Mouse (Mus musculus) 416B (cell line): Measurements from ENCODE around the gene 4930544D05Rik.

ENCODE experiments used
- DNase-seq: peaks from one replicate; pipeline ENCODE4 v3.0.0; 2011; ENCODE audit warnings: low read depth

4930544D05Rik gene

DNA sequence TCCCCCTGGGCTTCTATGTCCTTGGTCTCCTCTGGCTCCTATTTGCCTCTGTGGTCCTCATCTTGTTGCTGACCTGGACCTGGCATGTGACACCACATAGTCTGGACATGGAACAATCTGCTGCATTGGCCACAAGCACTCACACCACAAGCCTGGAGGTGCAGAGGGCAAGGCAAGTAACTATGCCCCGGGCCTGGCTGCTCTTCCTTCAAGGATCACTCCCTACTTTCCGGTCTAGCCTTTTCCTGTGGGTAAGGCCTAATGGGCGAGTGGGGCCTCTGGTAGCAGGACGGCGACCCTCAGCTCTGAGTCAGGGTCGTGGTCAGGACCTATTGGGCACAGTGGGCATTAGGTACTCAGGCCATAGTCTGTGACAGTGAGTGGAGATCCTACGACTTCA is 25.6 kb downstream of the 4930544D05Rik start:
- peak; percentile 52 for DNase-seq

DNA sequence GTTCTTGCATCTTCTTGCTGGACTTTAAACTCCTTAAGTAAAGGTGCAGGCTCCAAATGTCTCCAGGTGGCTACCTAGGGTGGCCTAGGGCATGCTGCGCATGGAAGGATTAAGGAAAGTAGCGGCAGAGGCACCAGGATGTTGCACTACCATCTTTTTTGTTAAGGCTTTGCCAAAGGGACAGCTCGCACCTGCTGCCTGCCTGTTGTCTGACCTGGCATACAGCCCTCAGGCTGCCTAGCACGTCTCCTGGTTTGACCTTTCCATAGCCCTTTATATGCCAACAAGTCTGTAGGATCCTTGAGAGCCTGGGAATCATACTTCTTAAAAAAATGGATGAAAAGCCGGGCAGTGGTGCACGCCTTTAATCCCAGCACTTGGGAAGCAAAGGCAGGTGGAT is 27.4 kb downstream of the 4930544D05Rik start:
- DNase-seq = no peak

DNA sequence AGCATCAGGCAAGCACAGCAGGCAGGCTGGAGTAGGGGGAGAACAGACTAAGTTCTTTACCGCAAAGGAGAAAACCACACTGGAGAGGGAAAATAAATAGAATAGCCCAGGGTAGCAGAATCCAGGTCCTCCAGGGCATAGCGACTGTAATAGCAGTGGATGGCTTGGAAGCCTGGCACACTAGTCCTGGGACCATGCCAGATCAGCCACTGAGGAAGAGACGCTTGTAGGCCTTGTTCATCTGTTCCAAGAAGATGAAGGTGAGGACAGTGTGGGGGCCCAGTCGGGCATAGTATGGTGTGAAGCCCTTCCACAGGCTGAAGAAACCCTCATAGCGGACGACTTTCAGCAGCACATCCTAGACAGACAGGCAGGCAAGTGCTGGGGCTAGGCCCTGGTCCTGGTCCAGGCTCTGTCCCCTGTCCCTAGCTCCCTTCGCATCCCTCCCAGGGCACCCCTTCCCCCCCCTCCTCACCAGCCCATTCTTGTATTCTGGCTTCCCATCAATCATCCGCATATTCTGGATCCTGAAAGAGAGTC is 29.0 kb downstream of the 4930544D05Rik start:
- no peak for DNase-seq

DNA sequence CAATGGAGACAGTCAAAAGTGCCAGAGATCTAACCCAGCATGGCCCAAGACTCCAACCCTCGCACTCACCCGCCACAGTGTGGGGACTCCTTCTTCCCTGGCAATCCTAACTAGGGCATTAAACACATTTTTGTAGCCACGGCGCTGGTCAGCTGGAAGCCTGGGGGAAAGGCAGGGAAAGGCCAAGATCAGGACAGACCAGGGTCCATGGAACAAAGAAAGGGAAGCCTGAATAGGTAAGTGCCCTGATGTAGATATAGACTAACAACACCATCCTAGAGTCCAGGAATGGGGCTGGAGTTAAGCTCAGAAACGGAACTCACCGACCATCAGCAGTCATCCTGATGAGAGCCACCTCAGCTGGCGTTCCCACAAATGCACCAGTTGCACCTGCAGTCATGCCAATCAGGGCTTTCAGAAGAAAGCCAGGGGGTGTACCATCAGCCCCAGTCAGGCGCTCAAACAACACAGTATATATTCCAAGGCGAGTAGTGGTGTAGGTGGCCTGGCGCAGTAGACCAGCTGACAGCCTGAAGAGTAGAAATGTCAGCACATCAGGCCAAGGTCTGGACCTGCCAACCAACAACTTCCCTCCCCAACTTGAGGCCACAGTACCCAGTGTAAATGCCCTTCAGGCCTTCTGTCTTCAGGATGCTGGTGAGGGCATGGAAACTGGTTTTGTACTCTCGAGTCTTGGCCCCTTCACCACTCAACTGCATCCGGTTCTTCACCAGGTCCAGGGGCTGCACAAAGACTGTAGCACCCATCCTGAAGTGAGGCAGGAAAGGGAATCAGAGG is 30.0 kb downstream of the 4930544D05Rik start:
- DNase-seq = no peak

DNA sequence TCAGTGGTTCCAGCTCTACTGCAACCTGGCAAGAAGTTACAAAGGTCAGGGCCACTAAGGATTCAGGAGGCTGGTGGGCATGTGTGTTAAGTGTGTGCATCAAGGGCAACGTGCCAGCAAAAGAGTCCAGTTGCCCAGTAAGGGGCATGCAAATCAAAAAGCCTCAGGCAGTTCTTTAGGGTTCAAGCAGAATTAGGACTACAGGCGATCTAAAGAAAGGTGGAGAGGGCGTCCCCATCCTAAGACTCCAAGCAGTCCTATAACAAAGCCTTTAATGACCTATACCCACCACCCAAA is 30.6 kb downstream of the 4930544D05Rik start:
- no peak for DNase-seq

DNA sequence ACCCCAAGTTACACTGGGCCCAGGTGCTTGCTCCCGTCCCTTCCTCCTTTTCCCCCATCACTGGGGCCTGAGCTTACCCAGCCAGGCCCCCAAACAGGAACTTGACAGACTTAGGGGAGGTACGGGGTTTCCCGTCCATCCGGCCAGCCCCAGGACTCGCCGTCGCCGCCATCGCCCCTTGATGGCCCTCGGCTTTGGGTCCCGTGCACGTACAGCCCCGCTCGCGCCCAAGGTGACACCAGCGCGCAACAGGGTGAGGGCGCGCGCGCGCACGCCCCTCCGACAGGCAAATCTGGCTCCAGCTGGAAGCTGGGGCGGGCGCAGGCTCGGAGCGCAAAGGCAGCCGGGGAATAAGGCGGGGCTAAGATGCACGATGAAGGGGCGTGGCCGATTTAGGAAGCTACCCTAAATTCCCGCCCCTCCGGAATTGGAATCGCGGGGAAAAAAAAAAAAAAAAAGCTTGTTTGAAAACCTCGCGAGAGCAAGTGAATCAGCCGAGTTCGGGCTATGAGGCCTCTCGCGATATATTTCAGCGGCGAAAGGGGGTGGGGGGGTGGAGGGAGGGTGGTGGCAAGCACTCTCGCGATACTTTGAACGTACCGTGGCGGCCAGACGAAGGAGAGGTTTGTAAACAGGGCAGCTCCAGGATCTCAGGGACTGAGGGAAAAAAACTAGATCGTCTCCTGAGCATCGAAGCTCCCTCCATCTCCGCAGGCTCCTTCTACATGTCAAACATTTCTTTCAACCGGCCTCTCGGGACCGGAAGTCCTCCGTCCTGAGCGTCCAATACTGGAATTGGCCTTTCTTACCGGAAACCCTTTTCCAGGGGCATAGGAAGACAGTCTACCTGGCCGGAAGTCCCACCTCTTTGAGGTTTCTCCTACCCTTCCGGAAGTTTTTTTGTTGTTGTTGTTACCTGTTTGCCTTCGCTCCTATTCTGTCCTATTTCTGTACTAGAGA is 31.3 kb downstream of the 4930544D05Rik start, which contains the start of the genes Rnf167 and Slc25a11:
TSS of gene Rnf167 (plus strand) at position 545 of the 960 bp plus-strand sequence.
TSS of gene Slc25a11 (minus strand) at position 789 of the 960 bp plus-strand sequence.
- DNase-seq = peak; percentile 100

DNA sequence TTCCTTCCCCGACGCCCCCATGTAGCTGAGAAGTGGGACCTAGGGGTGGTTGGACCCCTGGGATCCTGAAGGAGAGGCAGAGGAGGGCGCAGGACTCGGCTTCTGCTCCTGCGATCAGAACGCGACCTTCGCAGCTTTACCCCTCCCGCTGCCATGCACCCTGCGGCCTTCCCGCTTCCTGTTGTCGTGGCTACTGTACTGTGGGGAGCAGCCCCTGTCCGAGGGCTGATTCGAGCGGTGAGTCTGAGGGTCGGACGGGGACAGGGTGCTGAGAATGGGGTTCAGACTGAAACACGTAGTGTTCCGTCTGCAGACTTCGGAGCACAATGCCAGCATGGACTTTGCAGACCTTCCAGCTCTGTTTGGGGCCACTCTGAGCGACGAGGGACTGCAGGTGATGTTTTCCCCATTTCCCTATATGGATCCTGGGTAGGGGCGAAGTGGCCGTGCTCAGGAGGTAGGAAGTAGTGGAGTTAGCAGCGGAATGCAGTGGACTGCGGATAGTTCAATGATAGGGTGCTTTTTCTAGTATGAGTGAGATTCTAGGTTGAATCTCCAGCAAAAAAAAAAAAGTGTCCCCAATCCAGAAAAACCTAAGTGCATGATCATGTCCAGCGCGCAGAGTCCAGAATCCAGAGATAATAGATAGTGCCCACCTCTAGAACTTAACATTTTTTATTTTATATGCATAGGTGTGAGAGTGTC is 32.2 kb downstream of the 4930544D05Rik start:
- peak; percentile 57 for DNase-seq

DNA sequence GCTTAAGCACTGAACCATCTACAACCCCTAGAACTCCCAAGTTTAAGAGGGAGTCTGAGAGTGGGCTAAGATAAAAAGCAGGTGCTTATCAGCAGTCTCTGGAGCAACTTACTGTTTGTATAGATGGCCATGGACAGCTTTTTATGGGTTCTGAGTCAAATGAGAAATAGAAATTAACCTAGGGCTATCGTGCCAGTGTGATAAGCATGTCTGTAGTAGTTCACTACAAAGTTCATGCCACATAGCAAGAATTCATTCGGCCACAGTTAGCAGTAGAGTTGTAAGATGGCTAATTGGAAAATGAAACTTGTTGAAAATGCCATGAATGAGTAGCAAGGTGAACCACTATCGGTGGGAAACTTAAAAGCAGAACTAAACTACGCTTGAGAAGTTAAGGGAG is 32.9 kb downstream of the 4930544D05Rik start:
- peak; percentile 51 for DNase-seq

DNA sequence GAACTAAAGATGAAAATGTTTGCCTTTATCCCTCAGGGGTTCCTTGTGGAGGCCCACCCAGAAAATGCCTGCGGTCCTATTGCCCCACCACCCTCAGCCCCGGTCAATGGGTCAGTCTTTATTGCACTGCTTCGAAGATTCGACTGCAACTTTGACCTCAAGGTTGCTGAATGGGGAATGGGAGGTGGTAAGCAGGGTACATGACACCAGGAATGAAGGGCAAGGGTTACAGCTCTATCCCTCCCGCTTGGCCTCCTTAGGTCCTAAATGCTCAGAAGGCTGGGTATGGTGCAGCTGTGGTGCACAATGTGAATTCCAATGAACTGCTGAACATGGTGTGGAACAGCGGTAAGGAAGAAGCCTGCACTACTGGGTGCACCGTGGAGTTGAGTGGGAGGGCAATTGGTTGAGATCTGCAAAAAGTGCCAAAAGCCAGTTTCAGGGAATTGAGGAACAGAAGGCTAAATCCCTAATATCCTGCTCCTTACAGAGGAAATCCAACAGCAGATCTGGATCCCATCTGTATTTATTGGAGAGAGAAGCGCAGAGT is 33.6 kb downstream of the 4930544D05Rik start:
- DNase-seq = peak; percentile 28

DNA sequence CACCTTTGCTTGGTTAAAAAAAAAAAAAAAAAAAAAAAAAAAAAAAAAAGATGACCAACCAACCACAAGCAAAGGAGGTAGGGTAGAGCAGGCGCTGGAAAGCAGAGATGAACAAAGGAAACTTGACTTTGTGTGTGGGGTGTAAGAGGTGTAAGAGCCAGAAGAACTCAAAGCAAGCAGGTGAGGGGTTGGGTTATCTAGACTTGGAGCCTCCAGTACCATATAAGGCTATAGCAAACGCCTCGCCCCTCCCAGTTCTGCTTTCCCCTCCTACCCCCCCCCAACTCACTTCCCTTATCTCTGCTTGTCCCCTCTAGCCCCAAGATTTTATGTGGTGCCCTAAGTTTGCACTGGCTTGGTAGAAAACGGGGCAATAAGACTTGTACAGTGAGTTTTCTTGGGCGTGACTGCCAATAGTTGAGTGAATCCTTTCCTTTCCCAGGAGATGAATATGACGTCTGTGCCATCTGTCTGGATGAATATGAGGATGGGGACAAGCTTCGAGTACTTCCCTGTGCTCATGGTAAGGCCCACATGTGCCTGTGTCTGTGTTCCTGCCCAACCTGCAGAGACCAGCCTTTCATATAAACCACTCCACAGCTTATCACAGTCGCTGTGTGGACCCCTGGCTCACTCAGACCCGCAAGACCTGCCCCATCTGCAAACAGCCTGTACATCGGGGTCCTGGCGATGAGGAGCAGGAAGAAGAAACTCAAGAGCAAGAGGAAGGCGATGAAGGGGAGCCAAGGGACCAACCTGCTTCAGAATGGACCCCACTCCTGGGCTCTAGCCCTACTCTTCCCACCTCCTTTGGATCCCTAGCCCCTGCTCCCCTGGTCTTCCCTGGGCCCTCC is 34.9 kb downstream of the 4930544D05Rik start:
- peak; percentile 88 for DNase-seq

DNA sequence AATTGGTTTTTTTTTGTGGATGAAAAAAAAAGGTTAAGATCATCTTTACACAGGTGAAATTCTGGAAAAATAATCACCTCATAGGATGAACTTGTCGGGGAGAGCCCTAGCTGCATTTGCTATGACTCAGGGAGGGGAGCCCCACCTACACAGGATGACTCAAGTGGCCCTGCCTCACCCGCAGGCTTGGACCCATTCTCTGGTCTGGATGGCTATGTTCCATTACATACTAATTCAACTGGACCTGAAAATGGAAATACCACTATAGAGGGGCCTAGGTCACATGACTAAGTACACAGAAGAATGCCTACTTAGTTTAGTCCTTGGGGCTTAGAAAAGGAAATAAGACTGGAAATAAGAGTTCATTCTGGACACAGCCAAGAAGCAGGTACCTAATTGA is 35.7 kb downstream of the 4930544D05Rik start:
- peak; percentile 87 for DNase-seq

DNA sequence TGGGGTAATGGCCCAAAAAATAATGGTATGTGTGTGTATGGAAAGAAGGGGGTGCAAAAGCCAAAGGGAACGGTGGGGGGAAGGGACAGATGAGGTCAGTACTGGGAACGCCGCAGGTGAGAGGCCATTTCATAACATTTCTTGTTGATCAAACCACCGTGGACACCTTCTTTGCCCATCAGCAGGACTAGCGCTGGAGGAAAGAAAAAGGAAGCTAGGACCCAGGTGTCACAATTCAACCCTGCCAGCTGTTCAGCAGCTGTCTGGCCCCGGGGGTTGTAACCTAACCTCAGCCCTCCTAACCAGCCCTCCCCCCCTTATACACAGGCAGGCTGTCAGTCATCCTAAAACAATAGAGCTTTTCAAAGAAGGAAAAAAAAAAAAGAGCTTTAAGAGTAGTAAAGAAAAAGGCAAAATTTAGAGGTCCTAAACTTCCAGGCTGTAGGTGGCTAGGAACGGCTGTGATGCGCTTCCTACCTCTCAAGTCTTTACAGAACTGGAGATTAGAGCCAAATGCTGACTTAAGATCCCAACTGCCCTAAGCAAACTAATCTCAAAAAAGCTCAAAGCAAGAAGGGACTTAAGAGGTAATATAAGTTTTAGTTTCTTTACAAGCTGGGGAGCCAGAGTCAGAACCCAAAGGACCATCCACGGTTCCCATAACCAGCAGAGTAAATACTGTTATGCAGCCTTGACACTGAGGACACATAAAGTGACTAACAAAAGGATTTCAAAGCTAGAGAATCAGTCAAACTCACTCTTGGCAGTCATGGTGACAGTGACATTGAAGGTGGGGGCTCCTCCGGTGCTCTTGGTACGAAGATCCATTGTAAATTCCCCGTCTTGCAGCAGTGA is 36.6 kb downstream of the 4930544D05Rik start:
- DNase-seq = peak; percentile 68

DNA sequence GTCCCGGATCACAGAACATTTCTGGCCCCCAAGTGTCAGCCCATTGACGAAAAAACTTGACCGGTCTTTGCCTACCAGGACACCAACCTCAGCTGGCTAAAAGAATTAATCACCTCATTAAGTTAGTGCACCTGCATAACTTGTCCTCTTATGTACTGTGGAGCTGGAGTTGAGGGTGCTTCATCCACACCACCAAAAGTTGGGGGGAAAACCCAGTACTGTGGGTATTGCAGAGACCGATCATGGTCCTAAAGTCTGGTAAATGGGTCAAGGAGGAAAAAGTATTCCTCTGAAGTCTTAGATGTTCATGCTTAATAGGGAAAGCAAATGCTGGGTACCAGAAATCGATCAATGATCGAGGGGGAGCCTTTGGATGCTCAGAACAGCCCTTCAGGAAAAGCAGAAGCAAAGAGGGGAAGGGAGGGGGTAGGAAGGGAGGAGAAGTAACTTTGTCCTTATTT is 37.3 kb downstream of the 4930544D05Rik start:
- DNase-seq = no peak

DNA sequence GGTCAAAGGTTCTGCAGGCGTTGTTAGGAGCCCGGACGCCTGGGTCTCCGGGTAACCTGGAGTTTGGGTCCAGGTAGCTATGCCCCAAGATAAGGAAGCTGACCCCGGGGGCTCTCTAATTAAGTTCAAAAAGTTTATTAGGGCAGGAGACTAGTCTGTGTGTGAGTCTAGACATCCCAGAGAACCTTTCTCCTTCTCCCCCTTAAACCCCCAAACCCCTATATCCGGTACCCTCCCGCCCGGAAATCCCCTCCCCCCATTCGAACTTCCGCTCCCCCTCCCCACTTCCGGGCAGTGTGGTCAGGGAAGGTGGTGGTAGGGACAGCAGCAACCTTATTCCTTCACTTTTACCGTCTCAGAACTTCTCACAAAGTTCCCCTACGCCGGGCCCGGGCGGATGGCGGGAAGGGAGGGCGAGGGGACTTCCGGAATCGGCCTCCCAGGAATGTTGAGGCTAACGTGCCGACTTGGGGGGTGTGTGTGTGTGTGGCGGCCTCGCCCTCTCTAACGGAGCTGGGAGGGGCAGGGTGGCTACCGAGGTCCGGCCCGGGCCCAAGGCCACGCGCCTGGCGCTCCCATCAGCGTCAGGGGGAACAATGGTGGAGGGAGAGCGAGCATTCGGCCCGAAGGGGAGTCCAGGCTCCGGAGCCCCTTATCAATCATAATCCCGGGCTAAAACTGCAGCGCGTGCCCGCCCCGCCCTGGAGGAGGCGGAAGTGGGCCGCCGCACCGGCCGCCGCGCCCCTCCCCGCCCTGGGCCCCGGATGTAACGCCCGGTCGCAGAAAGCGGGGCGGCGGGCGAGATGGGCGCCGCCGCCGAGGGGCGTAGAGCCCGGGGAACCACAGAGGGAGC is 37.9 kb downstream of the 4930544D05Rik start:
- peak; percentile 88 for DNase-seq

DNA sequence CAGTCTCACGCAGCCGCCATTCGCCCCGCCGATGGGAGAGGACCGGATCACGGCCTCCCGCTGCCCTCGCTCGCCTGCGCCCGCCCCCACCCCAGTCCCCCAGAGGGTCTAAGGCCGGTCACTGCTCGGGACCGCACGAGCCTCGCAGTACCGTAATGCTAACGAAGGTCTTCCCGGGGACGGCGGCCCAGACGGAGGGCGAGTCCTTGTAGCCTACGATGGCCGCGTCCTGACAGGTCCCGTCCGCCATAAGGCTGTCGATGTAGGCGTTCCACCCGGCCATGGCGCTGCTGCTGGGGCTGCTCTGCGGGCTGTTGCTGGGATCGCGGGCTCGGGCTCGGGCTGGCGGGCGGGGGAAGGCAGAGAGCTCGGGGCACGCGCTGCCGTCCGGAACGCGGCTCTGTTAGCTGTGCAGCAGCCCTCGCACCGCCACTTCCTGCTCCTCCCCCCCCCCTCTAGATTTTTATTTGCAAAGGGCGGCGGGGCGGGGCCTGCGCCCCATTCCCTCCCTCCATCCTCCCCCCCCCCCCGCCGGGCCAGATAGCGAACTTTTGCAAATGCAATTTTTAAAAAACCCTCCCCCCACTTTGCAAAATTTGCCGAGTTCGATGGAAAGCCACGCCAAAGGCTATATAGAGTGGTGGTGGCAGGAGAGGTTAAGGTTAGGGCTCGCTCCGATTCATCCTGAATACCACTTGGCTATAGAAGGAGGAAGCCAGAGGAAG is 38.7 kb downstream of the 4930544D05Rik start, which contains the start of gene Pfn1:
TSS of gene Pfn1 (minus strand) at position 447 of the 725 bp plus-strand sequence.
- peak; percentile 94 for DNase-seq

DNA sequence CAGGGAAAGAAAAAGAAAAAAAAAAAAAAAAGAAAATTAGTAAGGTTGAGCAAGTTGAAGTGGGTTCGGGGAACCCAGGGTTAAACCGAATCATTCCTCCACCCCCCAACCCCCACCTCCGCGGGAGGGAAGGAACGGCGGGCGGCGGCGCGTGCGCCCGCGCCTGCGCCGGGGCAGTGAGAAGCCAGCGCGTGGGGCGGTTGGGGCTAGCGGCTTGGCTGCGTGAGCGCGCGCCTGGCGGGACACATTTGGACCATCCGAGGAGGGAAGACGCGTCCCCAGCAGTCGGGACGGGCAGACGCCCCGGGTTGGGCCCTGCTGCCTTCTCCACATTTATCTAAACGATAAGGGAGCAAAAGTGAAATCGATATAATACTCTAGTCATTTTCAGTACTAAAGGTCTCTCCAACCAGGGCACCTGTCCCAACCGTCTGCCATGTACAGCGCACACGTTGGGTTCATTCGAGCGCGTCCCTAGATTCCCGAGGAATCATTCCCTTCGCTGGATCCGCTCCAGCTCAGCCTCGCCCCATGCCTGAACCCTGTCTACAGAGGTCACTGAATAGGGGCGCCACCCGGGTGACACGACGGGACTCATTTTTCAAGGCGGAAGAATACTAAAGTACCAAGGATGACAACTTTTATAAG is 39.4 kb downstream of the 4930544D05Rik start:
- DNase-seq = peak; percentile 88
